Mouse (Mus musculus) liver, embryonic 14.5 days (tissue): ENCODE results near the gene Clip2. TPM values are rescaled to one million over a fixed set of nuclear protein-coding genes. Genes with fewer than 3 reads are reported as not detected.

Experiments used
- ATAC-seq: fragments of 200-750 bp; cut with Nextera tagmentation; 2 replicates; pipeline ENCODE4 v1.8.0; 2017; ENCODE audit warnings: moderate number of reproducible peaks, mild to moderate bottlenecking, moderate library complexity; ENCODE audit not compliant: insufficient read depth
- DNase-seq, 3 experiments: peaks; one replicate each; pipeline ENCODE4 v3.0.0-alpha.2; 2012 to 2013; ENCODE audit warnings: low read depth in 3 of 3, low spot score in 3 of 3
- H3K27ac ChIP-seq: fragments of 300-500 bp; sonication (generic); 2 replicates; pipeline ENCODE4 v1.5.1; 2014; ENCODE audit warnings: moderate library complexity, mild to moderate bottlenecking, control low read depth, inconsistent platforms
- H3K27me3 ChIP-seq: fragments of 300-500 bp; sonication (generic); 2 replicates; pipeline ENCODE4 v1.6.1; 2014; ENCODE audit warnings: mild to moderate bottlenecking, low read length, moderate library complexity; ENCODE audit not compliant: control insufficient read depth, insufficient read depth
- H3K36me3 ChIP-seq: fragments of 300-500 bp; sonication (generic); replicated peaks from 2 replicates; pipeline ENCODE4 v1.6.1; 2014; ENCODE audit warnings: low read depth; ENCODE audit not compliant: control insufficient read depth, insufficient read depth
- H3K4me1 ChIP-seq, 2 experiments: fragments of 200-500 bp in 1 of 2; fragments of 300-500 bp in 1 of 2; sonication (generic) in 1 of 2; replicated peaks; 2 replicates each; pipeline ENCODE4 v1.6.1; 2012 to 2014; ENCODE audit warnings: antibody characterized with exemption in 1 of 2, inconsistent platforms in 1 of 2, low read length in 1 of 2; ENCODE audit not compliant: control insufficient read depth in 2 of 2, insufficient read depth in 2 of 2
- H3K4me2 ChIP-seq: fragments of 300-500 bp; sonication (generic); 2 replicates; pipeline ENCODE4 v1.6.1; 2014; ENCODE audit warnings: low read depth, mild to moderate bottlenecking, control low read depth, moderate library complexity
- H3K4me3 ChIP-seq, 2 experiments: fragments of 200-500 bp in 1 of 2; fragments of 300-500 bp in 1 of 2; sonication (generic) in 1 of 2; 2 replicates each; pipeline ENCODE4 v1.5.1; 2012 to 2014; ENCODE audit warnings: low read depth in 2 of 2, low read length in 2 of 2, mild to moderate bottlenecking in 2 of 2, control low read depth in 1 of 2, inconsistent platforms in 1 of 2, moderate library complexity in 1 of 2; ENCODE audit not compliant: insufficient read depth in 1 of 2
- H3K9ac ChIP-seq: fragments of 300-500 bp; sonication (generic); replicated peaks from 2 replicates; pipeline ENCODE4 v1.6.1; 2014; ENCODE audit warnings: mild to moderate bottlenecking, control low read depth, moderate library complexity
- H3K9me3 ChIP-seq: fragments of 300-500 bp; sonication (generic); 2 replicates; pipeline ENCODE4 v1.6.1; 2016; ENCODE audit warnings: low read length, mixed read lengths; ENCODE audit not compliant: control insufficient read depth
- CTCF ChIP-seq: IDR thresholded peaks from 2 replicates; pipeline ENCODE4 v1.5.1; 2016; ENCODE audit warnings: antibody characterized with exemption, low read depth, control low read depth
- EP300 ChIP-seq: IDR thresholded peaks from 2 replicates; pipeline ENCODE4 v1.6.1; 2016; ENCODE audit warnings: antibody characterized with exemption, low read depth
- WGBS: fragments of 180-500 bp; shearing (Covaris S2); extraction: QIAGEN DNeasy Blood & Tissue Kit; methylation state at CpG from one replicate; pipeline ENCODE4 v1.1.7; 2014; ENCODE audit not compliant: insufficient replicate concordance; 5-methylcytosine and 5-hydroxymethylcytosine counted together
- polyA plus RNA-seq, 2 experiments: library from polyadenylated mRNA; depleted of rRNA in 1 of 2; stranded (reverse) in 1 of 2; unstranded in 1 of 2; fragments of >200 nt; fragmentation: Nextera tagmentation in 1 of 2; extraction: Ambion mirVana in 1 of 2; gene quantifications; 2 replicates each; pipeline versions ENCODE4 v1.2.1 to v1.2.3; 2012 to 2014

The Clip2 gene
- polyA plus RNA-seq, 2 experiments = 0.36 to 1.8 TPM

DNA sequence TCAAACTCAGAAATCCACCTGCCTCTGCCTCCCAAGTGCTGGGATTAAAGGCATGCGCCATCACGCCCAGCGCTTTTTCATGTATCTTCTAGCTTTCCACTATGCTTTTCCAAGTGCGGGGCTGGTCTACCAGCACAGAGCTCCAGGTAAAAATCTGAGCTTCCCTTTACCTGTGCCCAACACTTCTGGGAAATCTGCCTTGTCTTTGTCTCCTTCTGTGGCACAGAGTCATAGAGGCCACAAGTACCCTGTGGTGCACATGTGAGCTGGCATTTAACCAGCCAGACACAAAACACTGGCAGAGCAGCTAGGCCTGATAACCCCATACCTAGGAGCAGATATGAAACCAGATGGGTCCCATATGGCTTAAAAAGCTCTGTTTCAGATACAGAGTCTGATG is 59.3 kb downstream of the Clip2 start:
- WGBS = 91% methylated on average over 4 of the region's 4 CpGs
- ATAC-seq = no peak

DNA sequence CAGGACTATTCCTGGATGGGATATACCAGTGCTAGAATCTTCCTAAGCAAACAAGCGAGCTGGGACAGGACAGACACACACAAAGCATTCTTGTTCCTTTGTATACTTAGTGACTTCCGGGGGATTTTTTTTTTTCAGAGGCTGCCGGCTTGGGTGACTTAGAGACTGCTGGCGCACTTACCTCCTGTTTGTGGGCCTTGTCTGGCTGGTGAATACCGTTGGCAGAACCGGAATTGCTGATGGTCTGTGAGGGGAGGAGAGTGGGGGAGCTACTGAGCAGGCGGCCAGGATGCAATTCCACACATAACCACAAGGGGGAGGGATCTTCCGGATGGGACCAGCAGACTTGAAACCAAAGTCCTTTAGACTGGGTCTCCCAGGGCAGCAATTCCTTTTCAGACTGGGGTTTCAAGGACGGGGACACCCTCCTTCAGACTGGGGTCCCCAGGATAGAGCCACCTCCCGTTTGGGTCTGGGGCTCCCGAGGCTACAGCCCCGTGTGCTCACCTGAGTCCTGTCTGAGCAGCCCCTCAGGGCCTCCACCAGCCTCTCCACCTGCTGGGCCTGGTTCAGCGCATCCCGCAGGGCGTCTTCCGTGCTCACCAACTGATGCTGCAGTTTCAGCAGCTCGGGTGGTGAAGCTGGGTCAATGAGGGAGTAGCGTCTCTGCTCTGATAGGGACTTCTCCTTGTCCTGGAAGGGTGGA is 60.4 kb downstream of the Clip2 start:
- Histone ChIP-seq H3K4me1 (0 out of 4 replicates have a peak, but pooled peaks cover 0 to 2% of the 10 kb centered on the region in 2 experiments), H3K36me3 (no peaks in the 10 kb centered on the region), H3K4me2 (no peak overlapping the region), H3K9me3 (no peaks in the 10 kb centered on the region), H3K4me3 (no peak overlapping the region), H3K27me3 (no peaks in the 10 kb centered on the region), H3K27ac (no peak overlapping the region), H3K9ac (no peak overlapping the region)
- ATAC-seq (peak; percentile 50; the same call in 1 of the 2 replicates), DNase-seq (peak; percentile 64 to 66 (median 65))
- TF ChIP-seq CTCF (peak; percentile 97), EP300 (no peak)
- WGBS = 27% methylated on average over 18 of the region's 18 CpGs

More for the DNA sequence above, 59.3 kb downstream of the Clip2 start:
- no peak for DNase-seq
- Histone ChIP-seq H3K27ac (no peak overlapping the region), H3K4me1 (0 out of 4 replicates have a peak, but pooled peaks cover 0 to 2% of the 10 kb centered on the region in 2 experiments), H3K27me3 (no peaks in the 10 kb centered on the region), H3K4me2 (no peak overlapping the region), H3K9me3 (no peaks in the 10 kb centered on the region), H3K36me3 (no peaks in the 10 kb centered on the region), H3K9ac (no peak overlapping the region), H3K4me3 (no peak overlapping the region)
- TF ChIP-seq CTCF (no peak), EP300 (no peak)

DNA sequence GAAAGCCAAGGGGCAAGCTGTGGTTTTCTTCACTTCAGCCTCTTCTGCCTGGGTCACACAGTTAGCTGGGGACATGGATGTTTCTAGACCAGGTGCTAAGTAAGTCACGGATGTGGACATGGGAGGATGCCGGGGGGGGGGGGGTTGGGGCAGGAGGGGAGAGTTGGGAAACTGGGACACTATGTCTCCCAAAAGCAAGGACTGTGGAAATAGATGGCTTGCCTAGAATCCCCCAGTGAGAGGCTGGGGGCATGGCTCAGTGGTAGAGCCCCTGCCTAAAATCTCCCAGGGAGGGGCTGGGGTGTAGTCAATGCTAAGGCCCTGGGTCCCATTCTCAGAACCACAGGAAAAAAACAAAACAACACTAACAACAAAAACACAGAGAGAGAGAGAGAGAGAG is 61.0 kb downstream of the Clip2 start:
- no peak for TF ChIP-seq EP300
- TF ChIP-seq CTCF = no peak
- Histone ChIP-seq H3K4me1 (0 out of 4 replicates have a peak, but pooled peaks cover 0 to 2% of the 10 kb centered on the region in 2 experiments), H3K27ac (no peak overlapping the region), H3K9me3 (no peaks in the 10 kb centered on the region), H3K9ac (no peak overlapping the region), H3K36me3 (no peaks in the 10 kb centered on the region), H3K4me3 (no peak overlapping the region), H3K4me2 (no peak overlapping the region), H3K27me3 (no peaks in the 10 kb centered on the region)
- ATAC-seq (no peak), DNase-seq (no peak)
- WGBS = 52% methylated on average over 2 of the region's 2 CpGs

DNA sequence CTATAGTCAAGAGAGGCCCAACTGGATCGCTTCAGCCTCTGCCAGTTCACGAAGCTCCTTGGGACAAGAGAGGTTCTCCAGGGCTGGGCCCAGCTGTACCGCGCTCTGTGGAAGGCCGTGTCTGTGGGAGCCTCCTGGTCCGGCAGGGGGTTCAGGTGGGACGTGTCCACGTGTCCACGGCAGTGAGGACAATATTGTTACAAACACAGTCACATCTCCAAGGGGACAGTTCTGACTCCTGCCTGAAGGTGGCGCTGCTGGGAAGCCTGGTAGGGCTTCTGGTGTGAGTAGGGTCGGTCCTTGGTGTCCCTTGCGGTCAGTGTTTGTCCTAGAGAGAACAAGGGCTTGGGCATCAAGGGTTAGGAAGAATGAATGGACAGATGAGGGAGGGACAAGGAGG is 61.8 kb downstream of the Clip2 start:
- Histone ChIP-seq H3K9me3 (no peaks in the 10 kb centered on the region), H3K27me3 (no peaks in the 10 kb centered on the region), H3K9ac (no peak overlapping the region), H3K27ac (no peak overlapping the region), H3K4me3 (no peak overlapping the region), H3K36me3 (no peaks in the 10 kb centered on the region), H3K4me1 (0 out of 4 replicates have a peak, but pooled peaks cover 0 to 2% of the 10 kb centered on the region in 2 experiments), H3K4me2 (no peak overlapping the region)
- no peak for DNase-seq
- no peak for TF ChIP-seq EP300
- TF ChIP-seq CTCF = peak; percentile 80
- no peak for ATAC-seq
- 73% methylated on average over 12 of the region's 12 CpGs for WGBS

DNA sequence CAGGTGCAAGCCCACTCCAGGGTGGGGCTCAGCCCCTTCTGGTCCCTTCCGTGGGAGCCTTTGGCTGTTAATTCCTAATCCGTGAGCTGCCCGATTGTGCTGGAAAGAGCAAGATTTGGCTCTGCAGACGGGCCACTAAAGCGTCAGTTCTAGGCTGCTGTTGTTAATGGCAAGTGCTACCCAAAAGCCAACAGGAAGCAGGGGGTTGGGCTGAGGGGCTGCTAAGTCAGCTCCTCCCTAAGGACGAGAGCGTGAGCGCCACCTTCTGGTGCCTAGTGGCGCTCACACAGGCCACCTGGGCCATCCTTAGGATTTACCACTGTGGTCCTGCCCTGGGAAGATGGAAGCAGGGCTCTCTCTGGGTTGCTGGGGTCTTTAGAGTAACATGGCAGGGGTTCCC is 62.7 kb downstream of the Clip2 start:
- 0 out of 2 replicates have a peak overlapping the region, but pooled peaks have one; percentile 22 for H3K4me2 ChIP-seq
- no peaks in the 10 kb centered on the region for H3K27me3 ChIP-seq
- no peak overlapping the region for H3K9ac ChIP-seq
- no peaks in the 10 kb centered on the region for H3K9me3 ChIP-seq
- 0 out of 4 replicates have a peak, but pooled peaks cover 0 to 2% of the 10 kb centered on the region in 2 experiments for H3K4me1 ChIP-seq
- ATAC-seq (no peak), DNase-seq (peak in 2 of 3 experiments; percentile 27 to 30)
- no peak overlapping the region for H3K4me3 ChIP-seq
- TF ChIP-seq CTCF (peak; percentile 70), EP300 (no peak)
- WGBS = 13% methylated on average over 9 of the region's 9 CpGs
- H3K36me3 ChIP-seq = no peaks in the 10 kb centered on the region
- H3K27ac ChIP-seq = no peak overlapping the region
